Mouse (Mus musculus) monocyte, adult 2 months (primary cell): ENCODE results near the gene Slc44a1.

Experiments used
- DNase-seq, 2 experiments: peaks; one replicate each; pipeline ENCODE4 v3.0.0; 2022; ENCODE audit warnings: low spot score in 2 of 2, low read depth in 1 of 2

Slc44a1 gene

GRCm38 (mm10) chr4:53595246-53596062, 155.2 kb downstream of the Slc44a1 start:
- DNase-seq, result no peak

GRCm38 (mm10) chr4:53596063-53596895, 156.1 kb downstream of the Slc44a1 start:
- no peak for DNase-seq

GRCm38 (mm10) chr4:53600462-53600861, 160.2 kb downstream of the Slc44a1 start:
- no peak for DNase-seq

- no peak for DNase-seq
Observed at GRCm38 (mm10) chr4:53614576-53615225, 174.5 kb downstream of the Slc44a1 start.

- no peak for DNase-seq
Observed at GRCm38 (mm10) chr4:53617968-53618367, 177.8 kb downstream of the Slc44a1 start.

- no peak for DNase-seq
Observed at GRCm38 (mm10) chr4:53620104-53620503, 179.9 kb downstream of the Slc44a1 start.

- DNase-seq, result no peak
Observed at GRCm38 (mm10) chr4:53621084-53621483, 180.9 kb downstream of the Slc44a1 start.

- no peak for DNase-seq
Observed at GRCm38 (mm10) chr4:53621490-53621889, 181.3 kb downstream of the Slc44a1 start.

- DNase-seq, result no peak
Observed at GRCm38 (mm10) chr4:53623711-53624110, 183.5 kb downstream of the Slc44a1 start.

GRCm38 (mm10) chr4:53624816-53625215, 184.6 kb downstream of the Slc44a1 start:
- no peak for DNase-seq

- DNase-seq, result no peak
Observed at GRCm38 (mm10) chr4:53625263-53625662, 185.1 kb downstream of the Slc44a1 start.

GRCm38 (mm10) chr4:53628924-53629323, 188.7 kb downstream of the Slc44a1 start:
- no peak for DNase-seq

GRCm38 (mm10) chr4:53630963-53631315, 190.7 kb downstream of the Slc44a1 start:
- DNase-seq, result no peak

- no peak for DNase-seq
Observed at GRCm38 (mm10) chr4:53631316-53632010, 191.2 kb downstream of the Slc44a1 start, which contains the start of gene Fsd1l. Fsd1l (plus strand) TSS chr4:53631471.

- no peak for DNase-seq
Observed at GRCm38 (mm10) chr4:53632011-53632349, 191.8 kb downstream of the Slc44a1 start.

- no peak for DNase-seq
Observed at GRCm38 (mm10) chr4:53635336-53635735, 195.1 kb downstream of the Slc44a1 start.

GRCm38 (mm10) chr4:53637269-53637909, 197.2 kb downstream of the Slc44a1 start:
- DNase-seq, result no peak

GRCm38 (mm10) chr4:53638549-53639123, 198.4 kb downstream of the Slc44a1 start:
- no peak for DNase-seq

GRCm38 (mm10) chr4:53658029-53658428, 217.8 kb downstream of the Slc44a1 start:
- no peak for DNase-seq

GRCm38 (mm10) chr4:53660711-53661110, 220.5 kb downstream of the Slc44a1 start:
- no peak for DNase-seq
